Mouse (Mus musculus): ENCODE results near the gene Cavin2.

The Cavin2 gene

DNA sequence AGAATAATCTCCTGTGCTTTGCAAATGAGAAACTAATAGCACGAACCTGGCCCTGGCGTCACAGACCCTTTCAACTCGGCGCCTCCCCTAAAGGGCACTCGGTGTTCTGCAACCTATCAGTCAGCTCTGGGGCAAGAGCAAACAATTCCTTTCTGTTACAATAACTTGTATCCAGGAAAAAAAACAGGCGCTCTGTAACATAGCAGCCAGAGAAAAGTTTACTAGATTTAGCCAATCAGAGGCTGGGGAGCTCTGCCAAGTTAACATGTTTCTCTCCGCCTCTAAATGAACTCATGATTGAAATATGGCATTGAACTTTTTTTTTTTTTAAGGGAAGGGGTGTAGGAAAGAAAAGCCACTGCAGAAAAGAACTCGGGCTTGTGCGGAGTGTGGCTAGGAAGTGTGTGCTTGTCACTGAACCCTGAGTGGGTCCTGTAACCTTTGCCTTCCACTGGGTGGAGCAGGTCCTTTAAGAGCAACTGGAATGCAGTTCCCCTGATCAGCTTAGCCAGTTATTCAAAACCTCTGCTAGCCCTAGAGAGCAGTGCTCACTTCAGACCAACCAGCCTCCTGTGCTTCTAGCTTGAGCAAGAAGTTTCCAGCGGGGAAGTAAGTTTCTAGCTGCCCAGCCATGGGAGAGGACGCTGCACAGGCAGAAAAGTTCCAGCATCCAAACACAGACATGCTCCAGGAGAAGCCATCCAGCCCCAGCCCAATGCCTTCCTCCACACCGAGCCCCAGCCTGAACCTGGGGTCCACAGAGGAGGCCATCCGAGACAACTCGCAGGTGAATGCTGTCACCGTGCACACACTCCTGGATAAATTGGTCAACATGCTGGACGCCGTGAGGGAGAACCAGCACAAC is at the start of gene Cavin2:
Gene Cavin2 (plus strand): TSS at position 372 of the 865 bp plus-strand sequence.
- peak; percentile 47 for DNase-seq (ENCODE audit: low read depth, low spot score)

DNA sequence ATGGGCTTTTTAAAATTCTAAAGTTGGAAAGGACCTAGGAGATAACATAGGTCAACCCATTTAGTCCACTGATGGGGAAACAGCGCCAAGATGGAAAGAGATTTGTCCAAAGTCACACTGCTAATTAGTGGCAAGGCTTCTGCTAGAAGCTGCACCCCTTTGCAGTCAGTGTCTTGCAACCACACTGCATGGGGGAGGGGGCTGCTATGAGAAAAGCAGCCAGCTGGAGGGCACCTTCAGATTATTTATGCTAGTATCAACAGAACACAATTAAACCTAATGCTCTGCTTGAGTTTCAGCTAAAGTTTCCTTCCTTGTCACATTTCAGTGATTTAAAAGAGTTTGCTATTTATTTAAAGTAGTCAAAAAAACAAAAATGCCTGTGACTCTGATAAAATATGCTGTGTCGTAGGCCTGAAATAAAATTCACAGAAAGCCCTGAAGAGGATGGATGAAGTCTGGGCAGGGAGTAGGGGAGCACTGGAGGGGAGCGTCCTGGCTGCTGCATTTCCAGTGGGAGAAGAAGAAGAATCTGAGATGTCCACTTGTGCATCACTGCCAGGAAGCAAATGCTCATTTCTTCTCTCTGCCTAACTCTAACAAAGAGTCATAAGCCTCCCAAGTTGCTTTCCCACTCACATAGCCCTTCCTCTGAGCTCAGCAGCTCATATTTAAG is 47.5 kb upstream of the Cavin2 start:
- no peak for DNase-seq (ENCODE audit: low read depth, low spot score)

DNA sequence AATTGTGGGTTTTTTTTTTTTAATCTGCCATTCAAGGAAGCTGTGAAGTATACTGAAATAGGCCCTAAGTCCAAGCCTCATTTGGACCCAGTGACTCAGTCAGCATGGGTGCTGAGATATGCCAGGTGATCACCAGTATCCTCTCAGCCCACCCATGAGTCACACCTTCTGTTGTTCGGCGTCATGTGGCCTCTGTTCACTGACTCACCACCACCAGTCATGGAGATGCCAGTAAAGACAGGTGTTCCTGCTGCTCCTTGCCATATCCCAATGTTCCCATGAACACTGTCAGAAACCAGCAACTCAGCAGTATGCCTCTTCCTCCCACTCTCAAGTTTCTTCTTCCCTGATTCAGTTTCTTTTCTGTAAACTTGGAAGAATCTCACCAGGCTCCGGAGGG is 45.6 kb upstream of the Cavin2 start:
- DNase-seq (ENCODE audit: low read depth, low spot score): no peak

DNA sequence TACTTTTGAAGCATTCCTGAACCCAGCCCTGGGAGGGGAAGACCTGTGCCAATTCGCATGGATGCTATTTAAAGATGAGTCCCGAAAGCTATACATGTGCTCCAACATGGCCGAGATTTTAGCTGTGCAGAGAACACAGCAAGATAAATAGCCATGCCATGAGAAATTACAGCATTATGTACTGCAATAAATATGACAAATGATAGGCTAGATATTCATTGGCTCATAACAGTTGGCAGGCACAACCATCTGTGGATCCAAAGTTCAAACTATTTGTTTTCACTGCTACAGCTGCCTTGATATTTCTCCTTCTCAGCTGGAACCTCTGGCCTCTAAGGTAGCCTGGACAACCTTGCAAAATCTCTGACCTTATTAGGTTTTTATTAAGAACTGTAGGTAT is 45.1 kb upstream of the Cavin2 start:
- DNase-seq (ENCODE audit: low read depth, low spot score): no peak

DNA sequence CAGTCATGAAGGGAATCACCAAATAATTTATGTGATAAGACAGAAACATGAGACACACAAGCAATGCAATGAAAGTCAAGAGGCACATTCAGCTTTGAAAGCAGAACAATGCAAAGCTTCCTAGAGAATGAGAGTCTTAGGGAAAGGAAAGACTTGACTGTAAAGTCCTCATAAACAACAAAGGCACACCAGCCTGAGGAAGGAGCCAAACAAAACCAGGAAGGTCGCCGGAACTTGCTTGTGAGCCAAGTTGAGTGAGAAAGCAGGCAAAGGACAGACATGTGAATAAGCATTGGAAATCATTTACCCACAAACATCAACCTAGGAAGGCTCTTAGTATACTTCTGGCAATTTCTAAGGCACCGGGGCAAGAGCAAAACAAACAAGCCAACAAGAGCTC is 43.5 kb upstream of the Cavin2 start:
- DNase-seq (ENCODE audit: low read depth, low spot score): no peak

DNA sequence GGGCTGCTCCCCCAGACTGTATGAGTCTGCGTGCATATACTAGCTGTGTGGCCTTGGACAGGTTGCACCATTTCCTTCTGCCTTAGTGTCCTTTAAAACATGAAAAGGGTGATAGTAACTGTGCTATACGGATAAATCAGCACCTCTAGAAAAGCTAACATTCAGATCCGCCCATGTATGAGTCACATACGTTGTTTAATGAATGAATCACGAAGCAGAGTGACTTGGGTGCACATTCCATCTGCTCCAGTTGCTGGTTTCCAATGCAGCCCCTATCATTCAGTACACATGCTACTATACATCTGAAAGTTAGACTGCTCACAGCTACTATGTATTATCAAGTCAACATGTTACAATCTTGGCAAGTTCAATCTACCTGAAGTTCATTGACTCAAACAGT is 38.6 kb upstream of the Cavin2 start:
- DNase-seq (ENCODE audit: low read depth, low spot score): no peak

DNA sequence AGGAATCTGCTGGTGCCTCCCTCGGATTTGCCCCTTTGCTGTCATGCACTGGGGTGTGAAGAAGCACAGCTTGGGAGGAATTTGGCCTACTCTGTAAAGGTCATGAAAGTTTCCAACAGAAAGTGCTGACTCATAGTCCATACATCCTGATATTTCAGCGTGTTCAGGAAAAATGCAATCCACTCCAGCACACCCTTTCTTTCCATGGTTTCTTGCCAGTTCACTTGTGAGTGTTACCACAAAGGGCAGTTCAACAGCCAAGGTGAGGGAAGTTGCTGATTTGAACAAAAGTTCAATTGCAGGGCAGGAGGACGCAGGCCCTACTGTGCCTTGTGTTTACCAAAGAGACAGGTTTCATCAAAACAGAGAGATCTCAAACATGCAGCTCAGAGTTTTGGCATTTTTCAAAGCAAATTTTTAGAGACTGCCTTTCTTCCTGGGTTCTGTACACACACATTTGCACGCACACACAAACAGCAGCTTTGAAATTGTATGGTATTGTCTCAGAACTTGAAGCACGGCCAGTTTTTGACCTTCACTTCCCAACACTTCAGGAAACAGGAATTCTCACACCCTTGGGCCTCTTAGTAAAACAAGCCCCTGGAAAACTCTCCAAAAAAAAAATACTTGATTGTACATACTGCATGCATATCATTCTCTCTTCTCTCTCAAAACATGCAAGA is 23.7 kb upstream of the Cavin2 start:
- no peak for DNase-seq (ENCODE audit: low read depth, low spot score)

DNA sequence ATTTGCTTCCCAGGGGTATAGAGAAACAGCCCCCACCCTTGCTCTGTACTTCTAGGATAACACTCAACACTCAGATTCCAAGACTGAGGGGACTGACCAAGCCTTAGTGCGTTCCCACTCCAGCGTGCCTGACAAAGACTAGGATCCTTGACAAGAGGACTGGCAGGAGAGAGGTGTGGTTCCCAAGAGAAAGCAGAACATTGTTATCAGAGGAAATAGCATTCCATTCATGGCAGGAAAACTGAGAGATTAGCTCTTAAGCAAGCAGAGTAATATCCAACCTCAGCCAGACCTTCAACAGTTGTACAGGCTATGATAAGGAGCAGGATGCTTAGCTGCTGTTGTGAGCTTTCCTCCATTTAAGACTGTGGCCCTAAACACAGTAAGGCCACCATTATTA is 23.0 kb upstream of the Cavin2 start:
- no peak for DNase-seq (ENCODE audit: low read depth, low spot score)

DNA sequence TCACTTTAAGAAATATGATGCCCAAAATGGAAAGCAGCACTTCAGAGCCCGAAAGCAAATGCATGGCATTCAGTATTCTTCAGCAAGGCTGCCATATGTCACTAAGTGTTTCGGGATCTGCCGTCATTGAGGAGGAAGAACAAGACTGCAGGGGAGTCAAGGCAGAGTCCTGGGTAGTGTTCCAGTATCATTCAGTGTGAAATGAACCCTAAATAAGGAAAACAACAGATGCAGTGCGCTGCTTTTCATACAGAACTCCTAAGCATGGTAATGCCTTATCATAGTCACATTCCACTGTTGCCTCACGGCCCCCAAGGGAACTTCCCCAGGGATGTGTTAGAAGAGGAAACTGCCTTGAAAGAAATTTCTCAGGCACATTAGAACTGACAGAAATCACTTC is 21.8 kb upstream of the Cavin2 start:
- DNase-seq (ENCODE audit: low read depth, low spot score): peak; percentile 38

DNA sequence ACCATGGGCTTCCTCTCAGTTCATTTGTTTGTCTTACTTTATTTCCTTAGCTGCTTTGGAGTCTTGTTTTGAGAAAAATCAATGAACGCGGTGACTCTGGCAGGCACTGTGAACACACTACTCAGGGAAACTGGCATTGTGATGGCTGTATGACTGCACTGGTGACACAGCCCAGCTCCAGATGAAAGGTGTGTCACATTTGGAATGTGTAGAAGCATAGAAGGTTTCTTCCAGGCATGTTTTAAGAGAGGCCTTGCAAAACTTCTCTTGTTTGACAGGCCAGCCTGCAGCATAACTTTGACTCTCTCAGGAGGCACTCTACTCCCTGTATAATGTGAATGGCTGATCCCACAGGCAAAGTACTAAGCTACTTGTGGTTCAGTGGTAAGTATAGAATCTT is 20.7 kb upstream of the Cavin2 start:
- DNase-seq (ENCODE audit: low read depth, low spot score): no peak

DNA sequence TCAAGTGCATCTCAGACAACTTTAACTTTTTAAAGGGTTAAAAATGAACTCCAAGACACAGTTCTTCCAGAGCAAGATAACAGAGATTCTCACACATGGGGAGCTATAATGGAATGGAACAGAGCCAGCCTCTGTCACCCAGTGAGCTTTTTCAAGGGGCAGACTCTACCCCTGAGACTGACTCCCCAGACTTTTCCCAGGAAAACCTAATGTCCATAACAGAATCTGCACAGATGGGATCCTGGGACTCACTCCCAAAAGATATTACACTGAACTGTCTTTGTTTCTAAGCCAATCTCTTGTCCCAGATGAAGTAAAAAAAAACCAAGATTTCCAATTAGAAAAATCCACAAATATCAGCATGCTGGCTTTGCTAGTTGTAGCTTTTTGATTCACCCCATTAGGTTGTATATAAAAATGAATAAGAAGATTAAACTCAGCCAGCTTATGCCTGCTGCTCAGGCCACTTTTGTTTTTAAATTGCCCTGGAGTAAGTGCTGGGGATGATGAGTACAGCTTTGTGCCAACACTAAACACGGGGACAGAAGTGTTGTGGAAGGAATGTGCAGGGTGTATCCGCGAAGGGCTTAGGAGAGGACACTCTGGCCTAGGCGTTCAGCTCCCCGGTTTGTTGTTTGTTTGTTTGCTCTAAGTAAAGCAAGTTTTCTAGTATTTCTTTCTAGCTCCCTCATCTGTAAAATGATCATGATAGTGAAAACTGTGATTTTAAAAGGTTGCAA is 18.6 kb upstream of the Cavin2 start:
- no peak for DNase-seq (ENCODE audit: low read depth, low spot score)

DNA sequence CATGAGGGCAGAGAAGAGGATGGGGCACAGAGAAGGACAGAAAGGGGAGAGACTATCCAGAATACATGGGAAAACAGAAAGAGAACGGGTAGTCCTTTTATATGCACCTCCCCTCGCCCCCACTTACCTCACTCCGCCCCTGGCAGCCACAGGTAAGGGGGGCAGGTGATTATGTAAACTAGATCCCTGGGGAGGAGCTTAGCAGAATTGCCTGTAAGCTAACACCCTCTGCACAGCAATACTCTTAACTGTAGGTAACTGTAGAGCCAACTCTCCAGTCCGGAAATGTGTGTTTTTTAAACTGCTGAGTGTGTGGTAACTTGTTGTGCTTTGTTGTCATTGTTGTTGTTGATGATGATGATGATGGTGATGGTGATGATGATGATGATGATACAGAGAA is 17.1 kb upstream of the Cavin2 start:
- no peak for DNase-seq (ENCODE audit: low read depth, low spot score)

DNA sequence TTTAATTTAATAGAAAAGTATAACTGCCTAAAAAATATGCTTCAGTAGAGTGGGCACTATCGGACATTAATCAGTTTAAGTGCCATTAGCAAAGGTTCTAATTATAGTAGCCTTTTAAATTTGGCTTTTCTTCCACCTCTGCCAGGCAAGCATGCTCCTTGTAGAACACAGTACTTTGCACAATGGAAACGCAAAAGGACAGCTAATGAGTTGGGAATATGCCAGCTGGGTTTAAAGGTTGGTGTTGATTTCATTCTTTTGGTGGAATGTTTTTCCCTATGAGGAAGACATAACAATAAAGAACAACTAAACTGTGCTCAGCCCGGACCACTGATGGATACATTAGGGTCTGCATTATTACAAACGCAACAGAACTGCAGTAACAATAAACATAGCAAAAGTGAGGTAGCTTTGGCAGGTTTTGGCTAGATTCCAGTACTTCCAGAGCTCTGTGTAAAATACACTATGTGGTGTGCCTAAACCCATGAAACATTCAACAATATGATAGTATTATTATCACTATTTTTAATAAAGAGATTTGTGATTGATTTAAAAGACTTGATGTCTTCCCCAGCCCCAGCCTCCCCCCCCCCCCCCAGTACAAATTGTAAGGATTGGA is 16.2 kb upstream of the Cavin2 start:
- DNase-seq (ENCODE audit: low read depth, low spot score): no peak

DNA sequence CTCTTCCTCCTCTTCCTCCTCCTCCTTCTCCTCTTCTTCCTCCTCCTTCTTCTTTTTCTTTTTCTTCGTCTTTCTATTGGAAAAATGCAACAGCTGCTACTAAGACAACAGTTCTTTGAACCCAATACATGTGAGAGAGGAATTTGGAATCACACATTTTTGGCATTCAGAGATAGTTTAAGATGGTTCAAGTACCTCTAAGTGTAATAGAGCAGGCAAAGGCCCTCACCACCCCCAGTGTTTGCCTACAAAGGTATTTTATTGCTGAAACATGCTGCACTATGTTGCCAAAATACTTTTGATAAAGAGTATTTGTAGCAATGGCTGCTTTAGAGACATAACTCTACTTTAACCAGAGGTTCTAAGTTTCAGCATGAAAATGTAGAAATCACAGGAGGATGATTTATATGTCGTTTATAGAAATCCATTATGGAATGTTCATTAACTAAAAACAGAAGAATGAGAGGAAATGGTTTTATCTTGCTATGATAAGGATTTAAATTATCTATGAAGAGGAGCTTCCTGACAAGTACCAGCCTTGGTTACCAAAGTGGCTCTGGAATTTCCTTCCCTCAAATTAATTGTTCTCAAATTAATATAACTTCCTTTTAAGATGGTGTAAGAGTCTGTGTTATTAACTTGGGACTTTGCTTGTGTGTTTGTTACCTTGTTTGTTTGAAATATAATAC is 10.9 kb upstream of the Cavin2 start:
- DNase-seq (ENCODE audit: low read depth, low spot score): no peak

DNA sequence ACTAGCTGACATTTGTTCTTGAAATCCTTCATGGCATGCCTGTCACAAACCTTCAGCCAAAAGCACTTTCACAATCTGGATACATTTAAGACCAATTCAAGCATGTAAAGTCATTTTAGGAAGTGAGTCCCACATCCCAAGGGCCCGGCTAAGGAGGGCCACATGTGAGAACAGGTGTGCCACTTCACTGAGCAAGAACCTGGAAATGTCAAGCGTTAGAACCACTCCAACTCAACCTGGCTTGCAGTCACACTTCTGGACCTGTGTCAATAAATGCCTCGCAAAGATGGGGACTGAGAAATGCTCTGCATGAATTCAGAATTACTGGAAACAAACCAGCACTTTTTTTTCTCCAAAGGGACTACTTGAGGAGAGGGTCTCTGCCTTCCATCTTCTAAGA is 725 bp upstream of the Cavin2 start:
- no peak for DNase-seq (ENCODE audit: low read depth, low spot score)

DNA sequence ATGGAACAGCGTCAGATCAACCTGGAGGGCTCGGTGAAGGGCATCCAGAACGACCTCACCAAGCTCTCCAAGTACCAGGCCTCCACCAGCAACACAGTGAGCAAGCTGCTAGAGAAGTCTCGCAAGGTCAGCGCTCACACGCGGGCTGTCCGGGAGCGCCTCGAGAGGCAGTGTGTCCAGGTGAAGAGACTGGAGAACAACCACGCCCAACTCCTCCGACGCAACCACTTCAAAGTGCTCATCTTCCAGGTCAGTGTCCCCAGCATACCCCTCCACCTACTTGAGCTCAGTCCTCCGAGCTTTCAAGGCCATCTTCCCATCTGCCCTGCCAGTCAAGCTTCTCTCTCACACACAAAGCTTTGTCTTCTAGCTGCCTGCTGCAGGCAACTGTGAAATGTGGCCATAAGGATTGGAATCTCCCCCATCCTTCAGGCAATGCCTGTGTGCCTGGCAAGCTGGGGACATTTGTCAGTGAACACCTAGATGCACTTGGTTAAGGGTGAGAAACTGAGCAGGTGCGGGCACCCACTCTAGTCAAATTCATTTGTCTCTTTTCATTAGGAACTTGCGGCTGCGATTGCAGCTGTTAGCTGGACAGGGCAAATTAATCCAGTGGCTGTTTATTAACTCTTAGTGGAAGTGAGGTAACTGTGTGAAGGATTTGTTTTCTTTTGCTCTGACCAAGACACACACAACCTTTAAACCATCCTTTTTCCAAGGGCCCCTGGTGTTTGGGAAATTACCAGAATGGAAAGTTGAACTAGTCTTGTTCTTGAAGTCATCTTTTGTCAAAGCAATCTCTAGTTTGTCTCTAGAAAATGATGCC is 907 bp downstream of the Cavin2 start:
- no peak for DNase-seq (ENCODE audit: low read depth, low spot score)

DNA sequence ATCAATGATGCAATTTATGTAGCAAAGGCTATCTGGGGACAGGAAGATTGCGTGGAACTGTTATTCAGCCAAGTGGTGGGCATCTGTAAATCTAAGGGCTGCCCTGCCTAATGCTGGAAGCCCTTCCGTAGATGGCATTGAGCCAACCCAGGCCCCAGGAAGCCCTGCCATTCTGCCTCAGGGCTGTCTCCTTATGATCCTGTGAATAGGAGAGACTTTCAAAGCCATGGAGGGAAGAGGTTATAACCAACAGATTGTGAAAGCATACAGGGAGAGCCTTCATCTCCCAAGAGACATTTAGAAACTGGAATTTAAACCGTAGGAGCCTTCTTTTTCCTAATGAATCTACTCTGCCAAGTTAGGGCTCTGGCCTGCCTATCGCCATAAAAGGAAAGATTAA is 1.7 kb downstream of the Cavin2 start:
- DNase-seq (ENCODE audit: low read depth, low spot score): no peak

DNA sequence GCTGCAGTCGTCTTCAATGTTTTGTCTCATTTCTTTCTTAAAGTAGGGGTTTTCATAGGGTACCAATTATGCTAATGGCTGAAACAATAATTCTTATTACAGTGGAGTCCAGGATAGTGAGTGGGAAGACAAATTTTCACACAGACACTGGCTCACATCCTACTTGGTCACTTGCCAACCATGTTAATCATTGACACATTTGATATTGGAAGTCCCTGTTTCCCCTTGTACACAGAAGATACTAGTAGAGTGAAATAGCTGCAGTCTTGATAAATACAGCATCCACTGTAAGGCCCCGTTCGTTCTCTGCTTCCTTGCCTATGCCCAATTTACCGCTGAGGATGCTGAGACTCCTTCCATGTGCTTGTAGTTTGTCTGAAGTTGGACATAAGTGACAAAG is 3.4 kb downstream of the Cavin2 start:
- no peak for DNase-seq (ENCODE audit: low read depth, low spot score)

DNA sequence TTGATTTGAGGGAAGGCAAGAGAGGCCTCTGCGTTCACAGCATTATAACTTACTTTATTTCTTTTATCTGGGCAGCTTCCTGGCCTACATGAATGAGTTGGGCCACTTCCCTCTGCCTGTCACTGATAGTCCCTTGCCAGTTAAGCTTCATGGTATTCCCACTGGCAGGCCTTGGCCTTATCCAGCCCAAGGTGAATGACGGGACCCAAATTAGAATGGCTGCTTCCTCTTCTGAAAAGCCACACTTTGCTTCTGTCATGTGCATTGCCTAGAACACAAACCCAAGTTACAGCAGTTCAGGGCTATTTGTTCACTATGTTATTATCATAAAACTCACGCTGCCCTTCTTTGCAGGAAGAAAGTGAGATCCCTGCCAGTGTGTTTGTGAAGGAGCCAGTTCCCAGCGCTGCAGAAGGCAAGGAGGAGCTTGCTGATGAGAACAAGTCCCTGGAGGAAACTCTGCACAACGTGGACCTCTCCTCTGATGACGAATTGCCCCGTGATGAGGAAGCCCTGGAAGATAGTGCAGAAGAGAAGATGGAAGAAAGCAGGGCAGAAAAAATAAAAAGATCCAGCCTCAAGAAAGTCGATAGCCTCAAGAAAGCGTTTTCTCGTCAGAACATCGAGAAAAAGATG is 11.5 kb downstream of the Cavin2 start:
- no peak for DNase-seq (ENCODE audit: low read depth, low spot score)

DNA sequence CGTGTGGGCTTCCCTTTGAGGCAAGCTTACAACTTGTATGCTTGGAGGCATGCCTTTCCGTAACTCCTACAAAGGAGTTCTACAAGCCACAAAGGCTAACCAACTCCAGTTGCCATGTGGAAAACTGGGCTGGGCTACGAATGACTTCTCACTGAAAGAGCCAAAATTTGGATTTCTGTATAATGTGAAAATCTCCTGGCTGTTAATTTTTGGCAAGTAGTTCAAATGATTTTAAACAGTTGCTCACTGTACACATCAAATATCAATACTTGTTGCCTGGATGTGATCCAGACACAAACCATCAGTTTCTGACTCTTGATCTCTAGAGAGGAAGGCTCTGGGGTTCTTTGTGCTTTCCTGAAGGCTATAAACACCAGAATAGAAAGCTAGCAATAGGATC is 18.1 kb downstream of the Cavin2 start:
- DNase-seq (ENCODE audit: low read depth, low spot score): no peak

All from forelimb bud, embryonic 11.5 days (tissue).